Mouse (Mus musculus) kidney, postnatal 10 days (tissue): ENCODE data around the gene Cpne4.

ENCODE experiments used
- DNase-seq: peaks from one replicate; pipeline ENCODE4 v3.0.0; 2021; ENCODE audit warnings: mixed read lengths

Cpne4 gene

DNA sequence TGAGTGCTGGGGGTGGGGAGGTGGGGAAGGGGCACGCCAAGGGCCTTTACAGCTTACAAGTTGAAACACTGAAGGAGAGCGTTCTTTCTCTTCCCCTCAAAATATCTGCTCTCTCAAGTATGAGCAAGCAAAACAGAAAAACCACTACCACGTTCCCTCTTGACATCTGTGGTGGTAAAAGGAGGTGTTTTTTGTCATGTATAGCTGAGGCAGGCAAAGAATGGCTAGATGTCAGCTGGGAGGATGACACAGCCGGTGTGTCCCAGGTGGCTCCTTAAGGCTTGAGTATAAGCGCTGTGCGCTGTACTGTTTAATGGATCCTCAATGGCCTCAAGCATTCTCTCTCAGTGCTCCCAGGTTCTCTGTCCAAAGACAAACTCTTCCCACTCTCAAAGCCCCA lies 331.5 kb downstream of the Cpne4 start:
- no peak for DNase-seq

DNA sequence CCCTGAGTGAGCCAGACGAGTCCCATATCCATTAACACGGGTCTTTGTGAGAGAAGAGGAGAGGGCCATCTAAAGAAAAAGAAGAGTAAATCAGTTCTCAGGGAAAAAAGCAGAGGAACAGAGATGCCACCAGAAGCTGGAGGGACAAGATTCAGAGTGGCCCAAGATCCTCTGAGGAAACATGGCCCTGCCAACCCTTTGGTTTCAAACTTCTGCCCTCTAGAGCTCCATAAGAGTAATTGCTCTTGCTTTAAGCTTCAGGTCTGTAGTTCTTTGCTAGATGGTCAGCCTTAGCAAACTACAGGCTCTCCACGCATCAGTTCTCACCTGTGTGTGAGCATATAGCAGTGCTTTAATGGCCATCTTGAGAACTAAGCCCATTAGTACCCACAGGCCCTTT lies 343.4 kb downstream of the Cpne4 start:
- DNase-seq, result no peak

DNA sequence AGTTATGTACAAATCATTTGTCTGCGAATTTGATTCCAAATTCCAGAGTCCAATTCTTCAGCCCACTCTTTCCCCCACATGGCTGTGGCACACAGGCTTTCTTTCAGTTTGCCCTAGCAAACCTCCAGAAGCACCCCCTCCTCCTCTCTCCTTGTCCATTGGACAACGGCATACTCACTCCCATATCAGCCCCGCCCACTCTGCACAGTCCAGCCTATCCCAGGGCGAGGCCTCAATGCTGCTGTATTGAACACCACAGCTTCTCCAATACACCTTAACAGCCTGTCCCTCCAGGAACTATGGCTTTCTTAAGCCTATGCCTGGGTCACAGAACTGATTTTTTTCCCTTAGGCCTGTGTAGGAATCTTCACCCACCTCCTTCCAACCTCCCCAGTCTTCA lies 348.3 kb downstream of the Cpne4 start:
- DNase-seq, result no peak

DNA sequence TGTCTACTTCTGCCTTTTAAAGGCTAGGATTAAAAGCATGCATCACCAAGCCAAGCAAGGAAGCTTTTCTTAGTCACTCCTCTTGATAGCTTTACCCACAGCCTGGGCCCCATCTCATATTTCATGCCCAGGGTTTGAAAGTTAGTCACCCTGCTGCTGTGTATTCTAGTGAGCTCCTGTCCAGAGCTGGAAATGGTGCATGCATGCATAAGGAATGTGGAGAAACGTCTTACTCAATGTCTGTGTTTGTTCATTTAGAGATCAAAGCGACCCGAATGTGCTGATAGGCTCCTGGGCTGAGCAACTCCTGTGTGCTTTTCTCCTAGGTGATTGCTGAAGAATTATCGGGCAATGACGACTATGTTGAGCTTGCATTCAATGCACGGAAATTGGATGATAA lies 354.0 kb downstream of the Cpne4 start:
- DNase-seq, result no peak

DNA sequence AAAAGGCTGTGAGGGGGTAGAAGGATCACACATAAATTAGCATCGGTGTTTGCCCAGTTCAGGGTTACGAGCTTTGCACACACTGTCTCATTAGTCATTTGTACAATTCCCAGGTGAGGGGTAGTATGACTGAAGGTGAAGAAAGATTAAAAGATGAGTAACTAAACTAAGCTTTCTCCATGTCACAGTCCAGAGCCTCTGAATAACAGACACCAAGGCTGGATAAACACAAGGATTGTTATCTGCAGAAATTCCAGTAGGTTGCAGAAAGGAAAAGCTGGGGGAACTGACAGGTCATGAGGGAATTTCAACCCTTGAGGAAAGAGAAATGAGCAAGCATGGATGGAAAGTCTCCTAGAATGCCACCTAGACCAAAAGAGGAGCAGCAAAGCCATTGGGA lies 354.7 kb downstream of the Cpne4 start:
- DNase-seq, result no peak

DNA sequence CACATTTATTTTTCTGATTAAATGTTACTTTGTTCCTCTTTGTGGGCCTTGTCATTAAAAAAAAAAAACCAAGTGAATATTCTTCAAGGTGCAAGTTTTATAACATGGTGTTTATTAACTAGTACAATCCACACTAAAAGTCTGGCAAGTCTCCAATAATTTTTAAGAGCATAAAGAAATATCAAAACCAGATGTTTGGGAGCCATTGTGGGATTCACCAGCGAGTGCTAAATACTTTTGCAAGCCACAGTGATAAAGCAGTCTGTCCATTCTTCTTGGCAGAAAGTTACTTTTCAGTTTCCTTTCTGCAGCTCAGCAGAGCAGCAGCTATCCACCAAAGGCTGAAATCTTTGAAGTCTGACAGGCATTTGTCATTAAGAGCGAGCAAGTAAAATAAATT lies 365.6 kb downstream of the Cpne4 start:
- no peak for DNase-seq

DNA sequence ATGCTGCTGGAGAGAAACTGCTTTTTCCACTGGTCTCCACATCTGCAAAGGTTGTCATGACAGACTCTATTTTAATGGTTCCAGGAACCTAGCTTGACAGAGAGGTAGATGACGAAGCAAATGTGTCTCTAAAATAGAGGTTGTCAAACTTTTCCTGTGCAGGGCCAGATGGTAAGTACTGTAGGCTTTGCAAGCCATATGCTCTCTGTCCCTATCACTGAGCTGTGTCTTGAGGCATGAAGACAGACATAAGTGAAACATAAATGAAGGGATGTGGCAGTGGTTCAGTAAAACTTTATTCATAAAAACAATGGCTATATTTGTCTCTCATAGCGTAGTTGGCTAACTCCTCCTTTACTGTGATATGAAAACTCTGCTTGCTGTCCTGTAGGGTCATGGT lies 366.2 kb downstream of the Cpne4 start:
- DNase-seq, result no peak

DNA sequence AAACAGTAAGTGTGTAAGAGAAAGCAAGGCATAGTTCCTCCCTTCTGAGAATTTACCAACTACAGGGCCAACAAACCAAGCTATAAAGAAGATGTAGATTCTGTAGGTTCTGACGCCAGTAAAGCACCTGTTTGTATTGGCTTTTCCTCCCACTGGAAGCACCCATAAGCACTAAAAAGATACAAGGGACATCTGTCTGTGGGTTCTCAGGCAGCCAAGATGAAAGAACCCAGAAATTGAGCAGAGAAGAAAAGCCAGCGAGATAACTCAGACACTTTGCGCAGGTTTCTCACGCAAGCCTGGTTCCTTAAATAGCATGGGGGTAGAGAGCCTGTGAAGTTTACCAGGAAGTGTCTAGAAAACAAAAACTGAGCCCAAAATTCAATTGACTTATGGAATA lies 374.1 kb downstream of the Cpne4 start:
- DNase-seq, result no peak

DNA sequence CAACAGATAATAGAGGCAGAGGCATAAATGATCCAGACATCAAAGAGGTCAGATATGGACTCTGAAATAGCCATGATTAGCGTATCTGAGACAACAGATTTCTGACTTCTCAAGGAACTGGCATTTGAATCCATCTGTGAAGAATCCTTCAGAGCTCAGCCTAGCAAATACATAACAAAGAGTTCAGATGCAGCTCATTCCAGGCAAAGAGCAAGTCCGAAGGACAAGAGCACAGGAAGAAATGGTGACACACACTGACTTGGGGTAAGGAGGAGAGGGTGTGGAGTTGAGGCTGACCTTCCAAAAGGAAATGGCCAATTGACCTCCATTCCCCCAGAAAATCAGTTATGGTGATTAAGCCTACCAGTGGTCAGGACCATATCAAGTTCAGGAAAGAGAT lies 375.0 kb downstream of the Cpne4 start:
- no peak for DNase-seq

DNA sequence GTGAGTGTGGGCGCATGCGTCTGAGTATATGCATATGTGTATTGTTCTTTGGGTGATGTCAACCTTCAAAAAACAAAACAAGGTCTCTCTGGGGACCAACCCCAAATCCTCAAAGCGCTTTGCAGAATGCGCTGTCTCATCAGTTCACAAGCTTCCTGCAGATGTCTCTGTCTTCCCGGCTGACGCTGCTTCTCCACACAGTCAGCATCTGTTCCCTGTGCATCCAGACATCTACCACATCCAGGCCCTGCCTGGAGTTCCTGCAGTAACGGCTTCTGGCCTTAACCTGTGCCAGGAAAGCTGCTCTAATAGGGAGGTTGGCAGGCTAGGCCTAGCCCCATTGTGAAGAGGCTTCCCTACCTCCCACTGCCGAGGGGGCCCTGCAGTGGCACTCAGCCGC lies 381.7 kb downstream of the Cpne4 start:
- DNase-seq, result no peak

DNA sequence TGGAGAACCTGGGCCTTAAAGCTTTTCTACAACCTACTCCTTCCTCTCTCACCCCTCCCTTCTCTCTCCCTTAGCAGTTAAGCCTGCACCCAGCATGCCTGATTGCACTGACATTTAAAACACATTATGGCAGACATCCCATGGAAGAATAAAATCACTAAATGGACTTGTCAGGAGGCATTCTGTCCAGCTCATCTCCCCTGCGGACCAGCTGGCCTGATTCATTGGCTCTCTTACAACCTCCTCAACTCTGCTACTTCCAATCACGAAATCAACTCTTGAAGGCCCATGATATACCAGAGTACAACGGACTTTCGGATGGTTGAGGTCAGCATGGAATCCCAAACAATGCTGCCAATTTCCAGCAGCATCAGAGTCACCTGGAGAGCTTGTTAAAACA lies 393.3 kb downstream of the Cpne4 start:
- no peak for DNase-seq

DNA sequence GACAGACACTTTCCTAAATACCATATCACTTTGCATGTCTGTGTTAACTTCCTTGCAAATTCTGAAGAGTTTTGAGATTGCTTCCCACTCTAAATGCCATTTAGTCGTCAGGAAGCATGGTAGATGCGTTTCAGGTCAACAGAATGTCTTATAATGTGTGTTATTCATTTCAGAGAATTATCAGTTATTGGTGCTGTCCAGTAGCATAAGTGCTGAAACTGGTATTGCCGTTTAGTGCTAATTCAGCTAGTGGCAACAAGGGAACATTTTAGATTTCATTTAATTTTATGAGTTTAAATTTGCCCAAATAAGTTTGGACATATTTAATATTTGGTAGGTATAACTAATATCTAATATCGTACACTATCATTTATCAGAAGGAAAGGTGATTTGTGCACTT lies 403.5 kb downstream of the Cpne4 start:
- DNase-seq, result no peak

DNA sequence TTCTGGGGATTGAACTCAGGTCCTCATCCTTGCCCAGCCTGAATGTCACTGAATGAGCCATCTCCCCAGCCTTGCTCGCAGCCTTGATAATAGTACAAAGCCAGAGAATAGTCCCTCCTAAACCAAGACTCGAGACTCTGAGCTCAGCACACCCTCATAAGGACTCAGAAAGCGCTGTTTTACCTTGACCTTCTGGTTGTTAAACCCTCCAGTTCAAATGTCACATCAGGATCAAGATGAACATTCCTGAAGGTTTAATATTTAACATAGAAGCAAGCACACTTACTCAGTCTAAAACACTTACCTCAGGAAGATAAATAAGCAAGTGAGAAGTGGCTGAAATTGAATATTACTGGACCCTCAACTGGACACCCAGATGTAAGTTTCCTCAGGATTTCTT lies 405.1 kb downstream of the Cpne4 start:
- DNase-seq, result no peak

DNA sequence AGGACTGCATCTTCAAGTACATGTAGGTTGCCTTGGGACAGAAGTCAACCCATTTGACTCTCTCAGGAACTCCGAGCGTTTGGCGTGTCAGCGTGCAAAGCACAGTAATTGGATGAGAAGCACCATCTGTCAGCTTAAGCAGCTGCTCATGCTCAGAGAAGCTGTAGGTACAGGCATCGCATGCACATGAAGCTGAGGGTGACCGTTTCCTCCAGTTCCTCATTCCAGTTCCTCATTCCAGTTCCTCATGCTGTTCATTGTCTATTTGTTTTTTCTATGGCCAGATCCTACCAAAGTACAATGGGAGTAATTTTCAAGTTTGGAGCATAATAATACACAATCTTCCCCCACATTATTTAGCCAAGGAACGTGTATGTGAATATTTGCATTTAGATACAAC lies 425.7 kb downstream of the Cpne4 start:
- no peak for DNase-seq

DNA sequence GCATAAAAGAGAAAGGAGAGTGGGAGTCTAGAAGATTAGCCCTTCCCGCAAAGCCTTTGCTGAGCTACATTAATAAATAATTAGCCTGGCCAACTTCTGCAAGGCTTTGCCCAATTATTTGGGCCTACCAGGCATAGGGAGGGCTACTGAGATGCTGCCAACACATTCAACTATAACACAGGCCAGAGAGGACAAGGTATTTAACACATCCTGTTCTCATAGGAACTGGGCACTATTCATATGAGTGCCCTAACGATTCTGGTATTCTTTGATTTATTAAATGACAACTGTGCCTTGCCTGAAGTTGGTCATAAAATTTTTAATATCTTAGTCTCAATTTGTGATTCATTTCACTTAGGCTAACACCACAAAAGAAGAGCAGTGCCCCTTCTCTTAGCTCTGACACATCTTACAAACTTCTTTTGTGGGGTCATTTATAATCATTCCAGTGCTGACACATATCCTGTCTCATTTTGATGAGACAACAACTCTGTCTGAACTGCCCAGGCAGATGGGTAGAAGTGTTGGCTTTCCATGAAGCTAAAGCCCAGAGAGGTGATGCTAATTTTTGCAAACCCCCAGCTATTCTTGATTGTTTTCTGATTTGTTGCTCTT lies 435.0 kb downstream of the Cpne4 start:
- no peak for DNase-seq

DNA sequence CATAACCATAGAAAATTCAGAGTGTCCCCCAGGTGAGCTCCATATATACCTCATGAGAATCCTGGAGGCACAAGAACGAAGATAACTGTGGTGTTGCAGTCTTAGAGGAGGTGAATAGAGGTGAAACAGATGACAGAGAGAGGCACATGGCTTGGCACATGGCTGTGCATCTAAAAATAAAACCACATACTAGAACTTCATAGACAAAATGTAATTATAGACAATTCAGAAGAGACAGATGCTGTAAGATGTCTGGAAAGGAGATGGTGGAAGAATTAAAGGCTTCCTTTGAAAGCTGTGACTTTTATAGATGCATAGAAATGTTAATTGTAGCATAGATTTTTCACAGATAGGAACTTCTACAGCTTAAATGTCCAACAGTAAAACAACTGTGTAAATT lies 451.1 kb downstream of the Cpne4 start:
- DNase-seq, result no peak

DNA sequence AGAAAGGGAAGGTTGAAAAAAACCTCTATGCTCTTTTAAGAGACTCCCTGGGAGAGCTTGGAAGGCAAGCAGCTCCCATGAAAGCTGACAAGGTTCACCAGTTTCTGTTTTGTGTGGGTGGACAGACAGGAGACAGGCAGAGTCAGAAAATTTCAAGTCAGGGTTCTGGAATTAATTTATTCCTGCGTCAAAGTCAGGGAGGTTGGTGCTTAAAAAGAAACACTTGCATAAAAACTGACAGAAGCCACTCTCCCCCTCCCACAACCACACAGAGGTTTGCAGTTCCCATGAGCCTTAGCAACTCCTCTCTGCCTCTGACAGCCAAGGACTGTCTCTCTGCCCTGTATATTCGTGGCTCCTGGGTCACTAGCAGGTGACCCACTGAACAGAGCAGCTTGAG lies 463.6 kb downstream of the Cpne4 start:
- no peak for DNase-seq

DNA sequence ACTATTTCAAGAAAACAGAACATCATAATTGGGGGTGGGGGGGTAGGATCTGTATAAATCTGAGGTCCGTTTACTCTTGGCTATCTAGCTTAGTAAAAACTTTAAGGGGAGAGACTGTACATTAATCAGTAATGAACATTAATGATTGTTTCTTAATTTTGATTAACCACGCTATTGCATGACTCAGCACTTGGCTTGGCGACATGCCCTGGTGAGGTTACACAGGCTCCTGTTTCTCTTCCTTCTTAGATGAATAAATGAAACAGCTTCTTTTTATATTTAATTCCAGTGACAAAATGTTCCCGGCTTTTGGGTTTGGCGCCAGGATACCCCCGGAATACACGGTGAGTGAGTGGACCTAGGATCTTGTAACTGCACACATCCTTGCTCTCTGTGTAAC lies 471.1 kb downstream of the Cpne4 start:
- DNase-seq, result peak; percentile 50

DNA sequence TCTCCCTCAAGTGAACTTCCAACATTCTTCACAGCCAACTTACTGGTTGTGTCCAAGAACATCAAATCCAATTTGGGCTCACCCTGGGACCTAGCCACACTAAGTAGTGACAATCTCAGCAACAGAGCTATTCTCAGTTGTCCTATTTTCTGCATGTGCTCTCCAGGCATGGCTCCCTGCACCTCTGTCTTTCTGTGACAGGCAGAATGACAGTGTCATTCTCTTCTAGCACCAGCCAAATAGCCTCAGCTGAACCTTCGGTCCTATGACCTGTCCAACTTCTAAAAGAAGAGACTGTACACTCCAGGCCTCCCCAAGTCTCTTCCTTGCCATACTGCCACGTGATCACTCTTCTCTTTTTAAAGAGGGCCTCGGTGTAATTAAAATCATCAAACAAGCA lies 481.2 kb downstream of the Cpne4 start:
- no peak for DNase-seq

DNA sequence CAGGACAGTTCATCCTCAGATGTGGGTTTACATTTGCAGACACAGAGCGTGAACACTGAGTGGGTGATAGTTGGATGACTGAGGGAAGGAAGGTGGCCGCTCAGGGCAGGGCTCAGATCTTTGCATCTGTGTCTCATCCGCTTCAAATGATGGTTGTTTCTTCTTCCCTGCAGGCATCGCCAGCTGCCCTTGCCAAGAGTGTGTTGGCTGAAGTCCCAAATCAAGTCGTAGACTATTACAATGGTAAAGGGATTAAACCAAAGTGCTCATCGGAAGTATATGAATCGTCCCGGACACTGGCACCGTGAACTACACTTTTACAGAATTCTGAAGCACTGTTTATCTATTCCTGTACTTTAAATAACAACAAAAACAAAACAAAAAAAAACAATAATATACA lies 485.5 kb downstream of the Cpne4 start:
- no peak for DNase-seq

DNA sequence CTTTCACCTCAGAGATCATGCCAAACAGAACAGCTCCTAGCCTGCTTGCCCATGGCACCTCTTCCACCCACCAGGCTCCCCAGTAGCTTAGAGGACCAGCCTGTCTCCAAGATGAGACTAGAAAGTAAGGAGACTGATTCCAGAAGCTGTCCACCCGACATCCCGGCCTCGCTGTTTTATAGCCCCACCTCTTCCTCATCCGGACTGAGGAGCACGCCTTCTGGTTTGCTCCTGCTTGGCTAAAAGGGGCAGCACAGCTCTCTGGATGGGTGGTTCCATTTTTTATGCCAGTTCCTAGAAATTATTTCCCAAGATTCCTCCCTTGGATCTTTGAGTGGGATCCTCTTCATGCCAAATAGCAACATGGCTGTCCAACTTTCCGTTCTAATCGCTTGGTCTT lies 486.6 kb downstream of the Cpne4 start:
- no peak for DNase-seq

DNA sequence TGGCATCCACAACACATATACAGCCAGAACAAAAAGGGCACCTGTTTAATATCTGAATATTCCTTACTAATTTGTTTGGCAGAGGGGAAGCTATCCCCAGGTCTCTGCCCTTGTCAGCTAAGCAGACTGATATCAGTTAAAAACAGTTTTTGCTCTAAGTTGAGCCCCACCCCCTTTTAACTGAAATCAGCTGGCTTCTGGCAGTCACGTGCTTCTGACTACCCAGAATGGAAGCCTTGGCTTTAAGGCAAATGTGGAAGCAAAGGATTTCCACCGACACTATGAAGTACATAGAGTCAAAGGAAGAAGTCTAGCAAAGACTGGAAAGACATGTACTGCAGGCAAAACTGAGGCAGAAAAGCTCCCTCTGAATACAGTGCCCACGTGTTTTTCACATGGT lies 490.8 kb downstream of the Cpne4 start:
- no peak for DNase-seq

DNA sequence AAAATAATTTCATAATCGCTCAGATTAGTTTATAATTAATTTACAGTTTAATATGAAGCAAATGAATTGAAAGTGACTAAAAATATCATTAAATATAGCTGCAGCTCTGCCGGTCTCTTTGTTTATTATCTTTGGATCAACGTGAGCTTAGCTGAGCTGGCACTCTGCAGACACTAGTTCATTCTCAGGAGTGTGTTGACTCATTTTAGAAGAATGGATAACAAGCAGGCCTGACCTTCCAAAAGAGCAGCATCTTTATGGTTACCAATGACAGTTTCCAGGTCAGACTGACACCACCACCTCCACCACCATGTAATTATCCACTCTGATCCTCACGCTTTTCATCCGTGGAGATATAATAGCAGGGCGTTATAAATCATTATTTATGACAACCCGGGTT lies 498.9 kb downstream of the Cpne4 start:
- DNase-seq, result no peak

DNA sequence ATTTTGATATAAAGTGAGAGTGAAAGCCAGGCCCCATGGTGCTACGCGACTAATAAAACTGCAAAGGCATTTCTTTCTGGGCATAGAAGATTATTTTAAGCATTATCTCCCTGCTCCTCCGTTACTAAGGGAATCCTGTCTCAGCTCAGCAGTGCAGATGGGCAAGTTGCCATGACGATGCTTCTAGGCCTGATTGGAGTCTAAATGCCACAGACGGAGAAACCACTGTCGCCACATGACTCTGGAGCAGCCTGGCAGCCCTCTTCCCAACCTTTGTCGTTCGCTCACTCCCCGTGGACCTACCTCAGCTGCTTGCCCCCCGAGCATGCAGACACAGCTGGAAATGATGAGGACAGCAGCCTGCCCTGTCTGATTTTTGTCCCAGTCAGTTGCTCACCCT lies 501.3 kb downstream of the Cpne4 start:
- no peak for DNase-seq

DNA sequence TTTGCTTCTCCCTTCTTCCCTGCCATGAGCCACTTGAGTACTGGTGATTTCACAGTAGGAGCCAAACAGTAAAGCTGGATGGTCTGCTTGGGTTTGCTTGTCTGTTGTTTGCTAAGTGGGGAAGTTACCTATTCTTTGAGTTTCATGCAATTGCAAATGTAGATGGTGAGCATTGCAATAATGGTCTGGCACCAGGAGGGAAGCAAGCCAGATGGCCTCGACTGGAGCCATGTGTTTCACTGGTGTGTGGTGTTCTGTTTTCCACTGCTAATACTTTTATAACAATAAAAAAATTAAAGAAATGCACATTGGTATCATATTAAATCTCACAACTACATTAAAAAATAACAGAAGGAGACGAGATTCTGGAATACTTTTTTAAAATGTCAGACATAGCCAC lies 502.6 kb downstream of the Cpne4 start:
- no peak for DNase-seq

DNA sequence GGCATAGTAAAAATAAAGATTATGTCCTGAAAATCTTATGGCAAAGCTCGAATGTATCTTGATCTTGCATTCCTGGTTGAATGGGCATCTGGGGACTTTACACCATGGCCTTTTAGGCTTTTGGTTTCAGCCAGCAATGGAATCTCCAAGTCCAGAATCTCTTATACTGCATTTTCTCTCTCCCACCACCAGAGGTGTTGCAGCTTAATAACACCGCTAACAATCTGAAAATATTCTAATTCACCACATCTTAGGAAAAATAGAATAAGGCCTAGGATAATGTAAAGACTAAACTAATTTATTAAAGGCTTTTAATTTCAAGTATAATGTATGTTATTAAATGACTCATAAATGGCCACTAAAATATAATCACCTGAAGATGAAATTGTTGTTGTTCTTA lies 503.2 kb downstream of the Cpne4 start:
- no peak for DNase-seq
